Mouse (Mus musculus) heart, embryonic 13.5 days (tissue): ENCODE data around the gene Id2. TPM values are rescaled to one million over a fixed set of nuclear protein-coding genes. Genes with fewer than 3 reads are reported as not detected.

Source experiments
- ATAC-seq: fragments of 200-750 bp; cut with Nextera tagmentation; 2 replicates; pipeline ENCODE4 v1.8.0; 2017; ENCODE audit warnings: moderate TSS enrichment; ENCODE audit not compliant: insufficient number of reproducible peaks, low FRiP score, low TSS enrichment; ENCODE audit errors: extremely low read depth
- H3K27ac ChIP-seq: fragments of 300-500 bp; sonication (generic); replicated peaks from 2 replicates; pipeline ENCODE4 v1.5.1; 2015; ENCODE audit warnings: moderate library complexity, mild to moderate bottlenecking, inconsistent platforms
- H3K27me3 ChIP-seq: fragments of 300-500 bp; sonication (generic); replicated peaks from 2 replicates; pipeline ENCODE4 v1.6.1; 2015; ENCODE audit warnings: mild to moderate bottlenecking, inconsistent platforms
- H3K36me3 ChIP-seq: fragments of 300-500 bp; sonication (generic); 2 replicates; pipeline ENCODE4 v1.6.1; 2015; ENCODE audit warnings: mild to moderate bottlenecking, inconsistent platforms
- H3K4me1 ChIP-seq: fragments of 300-500 bp; sonication (generic); 2 replicates; pipeline ENCODE4 v1.6.1; 2015; ENCODE audit warnings: inconsistent platforms
- H3K4me2 ChIP-seq: fragments of 300-500 bp; sonication (generic); 2 replicates; pipeline ENCODE4 v1.6.1; 2015; ENCODE audit warnings: inconsistent platforms, mild to moderate bottlenecking, moderate library complexity
- H3K4me3 ChIP-seq: fragments of 300-500 bp; sonication (generic); 2 replicates; pipeline ENCODE4 v1.5.1; 2015; ENCODE audit warnings: moderate library complexity, mild to moderate bottlenecking, inconsistent platforms
- H3K9ac ChIP-seq: fragments of 300-500 bp; sonication (generic); 2 replicates; pipeline ENCODE4 v1.6.1; 2015; ENCODE audit warnings: inconsistent platforms, mild to moderate bottlenecking, moderate library complexity
- H3K9me3 ChIP-seq: fragments of 300-500 bp; sonication (generic); 2 replicates; pipeline ENCODE4 v1.6.1; 2016; ENCODE audit warnings: inconsistent platforms
- WGBS: fragments of 180-500 bp; shearing (Covaris S2); methylation state at CpG from one replicate; pipeline ENCODE4 v1.1.7; 2015; ENCODE audit warnings: mixed read lengths; 5-methylcytosine and 5-hydroxymethylcytosine counted together
- polyA plus RNA-seq: library from polyadenylated mRNA; unstranded; fragments of >200 nt; fragmentation: Nextera tagmentation; extraction: Ambion mirVana; gene quantifications from 2 replicates; pipeline ENCODE4 v1.2.1, GENCODE M21; 2015

The Id2 gene
- polyA plus RNA-seq: 255 and 280 TPM in 2 replicates

DNA sequence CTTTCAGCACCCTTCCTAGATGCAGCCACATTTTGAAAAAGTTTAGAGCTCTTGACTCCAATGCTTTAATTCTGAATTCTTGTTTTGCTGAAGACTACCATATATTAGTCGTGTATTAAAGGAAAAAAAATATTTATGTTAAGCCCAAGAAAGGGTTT is at the start of gene Id2:
Gene Id2, minus strand, starts transcription at position 89 of the 158 bp plus-strand sequence.
- Histone ChIP-seq H3K36me3 (peaks cover 11% of the 10 kb centered on the region), H3K9ac (peak within 1 kb of the TSS; percentile 86), H3K4me1 (peaks cover 47% of the 10 kb centered on the region), H3K27me3 (no peaks in the 10 kb centered on the region), H3K4me3 (peak within 1 kb of the TSS; percentile 86), H3K9me3 (no peaks in the 10 kb centered on the region), H3K27ac (peak within 1 kb of the TSS; percentile 98), H3K4me2 (peak within 1 kb of the TSS; percentile 88)
- ATAC-seq: no peak
- WGBS: 5% methylated on average over 1 of the region's 1 CpGs

DNA sequence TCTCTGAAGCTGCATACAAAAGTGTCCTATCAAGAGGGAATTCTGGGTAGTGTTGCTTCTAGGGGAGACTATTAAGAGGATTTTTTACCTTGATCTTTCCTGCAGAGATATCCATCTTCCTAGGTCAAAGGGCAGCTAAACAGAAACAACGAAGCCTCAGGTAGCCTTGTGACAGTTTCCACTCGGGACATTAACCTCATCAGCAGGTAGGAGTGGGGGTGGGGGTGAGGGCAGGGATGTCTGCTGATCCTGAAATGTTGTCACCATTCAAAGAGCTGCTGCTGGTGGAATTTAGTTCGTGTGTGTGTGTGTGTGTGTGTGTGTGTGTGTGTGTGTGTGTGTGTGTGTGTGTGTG is 48.4 kb upstream of the Id2 start:
- Histone ChIP-seq H3K9me3 (no peaks in the 10 kb centered on the region), H3K27ac (no peak overlapping the region), H3K4me2 (no peak overlapping the region), H3K9ac (no peak overlapping the region), H3K4me3 (no peak overlapping the region), H3K36me3 (no peaks in the 10 kb centered on the region), H3K27me3 (0 out of 2 replicates have a peak, but pooled peaks cover 3% of the 10 kb centered on the region), H3K4me1 (no peaks in the 10 kb centered on the region)
- WGBS: 56% methylated on average over 3 of the region's 3 CpGs
- ATAC-seq: no peak

DNA sequence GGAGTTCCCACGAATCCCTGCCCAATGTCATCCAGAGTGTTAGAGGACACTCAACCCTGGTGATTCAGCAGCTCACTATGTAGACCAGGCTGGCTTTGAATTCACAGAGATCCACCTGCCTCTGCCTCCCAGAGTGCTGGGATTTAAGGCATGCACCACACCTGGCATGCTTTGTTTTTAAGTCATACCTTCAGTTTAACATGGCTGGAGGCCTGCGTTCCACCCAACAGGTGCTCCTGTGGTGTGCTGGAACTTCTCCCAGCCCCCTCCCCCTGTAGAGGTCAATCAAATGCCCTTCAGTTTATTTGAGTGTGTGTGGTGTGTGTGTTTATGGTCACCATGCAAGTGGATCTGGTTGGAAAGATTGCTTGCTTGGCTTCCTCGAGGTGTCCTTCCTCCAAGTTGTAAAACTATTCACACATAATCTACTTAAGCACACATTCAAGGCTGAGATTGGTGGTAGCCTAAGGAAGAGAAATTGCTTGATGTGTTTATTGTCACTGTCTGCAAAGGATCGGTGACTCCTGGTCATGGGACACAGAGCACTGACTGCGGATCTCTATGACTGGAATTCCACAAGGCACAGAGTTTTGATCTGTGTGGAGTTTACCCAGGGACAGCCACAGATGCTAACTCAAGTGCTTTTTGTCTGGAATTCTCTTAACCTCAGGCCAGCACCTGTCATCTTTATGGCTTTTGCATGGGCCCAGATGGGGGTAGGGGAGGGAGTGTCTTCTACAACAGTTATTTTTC is 47.8 kb upstream of the Id2 start:
- no peak for ATAC-seq
- 67% methylated on average over 5 of the region's 5 CpGs for WGBS
- no peak overlapping the region for H3K4me3 ChIP-seq
- no peak overlapping the region for H3K9ac ChIP-seq
- H3K4me1 ChIP-seq: no peaks in the 10 kb centered on the region
- H3K36me3 ChIP-seq: no peaks in the 10 kb centered on the region
- no peaks in the 10 kb centered on the region for H3K9me3 ChIP-seq
- no peak overlapping the region for H3K27ac ChIP-seq
- H3K27me3 ChIP-seq: 0 out of 2 replicates have a peak, but pooled peaks cover 3% of the 10 kb centered on the region
- H3K4me2 ChIP-seq: no peak overlapping the region

DNA sequence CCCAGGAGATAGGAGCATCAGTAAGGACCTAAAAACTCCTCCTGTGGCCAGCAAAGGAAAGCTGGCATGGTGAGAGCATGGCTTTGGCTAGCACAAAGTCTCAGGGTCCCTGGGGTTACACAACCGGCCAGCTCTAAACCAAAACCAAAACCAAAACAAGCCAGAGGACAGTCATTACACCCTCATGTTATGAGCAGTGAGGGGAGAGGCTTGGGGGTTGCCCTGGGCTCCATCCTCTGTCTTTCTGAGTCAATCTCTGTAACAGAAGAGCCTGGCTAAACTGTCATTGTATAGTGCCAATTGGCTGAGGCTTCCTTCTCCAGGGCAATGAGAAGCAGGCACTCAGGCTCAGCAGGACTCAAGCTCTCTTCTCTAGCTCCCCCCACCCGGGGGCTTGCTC is 46.6 kb upstream of the Id2 start:
- ATAC-seq: no peak
- H3K4me3 ChIP-seq: no peak overlapping the region
- H3K4me1 ChIP-seq: no peaks in the 10 kb centered on the region
- no peaks in the 10 kb centered on the region for H3K36me3 ChIP-seq
- H3K27me3 ChIP-seq: 0 out of 2 replicates have a peak, but pooled peaks cover 3% of the 10 kb centered on the region
- H3K27ac ChIP-seq: no peak overlapping the region
- H3K4me2 ChIP-seq: no peak overlapping the region
- H3K9me3 ChIP-seq: no peaks in the 10 kb centered on the region
- H3K9ac ChIP-seq: no peak overlapping the region
- WGBS: 76% methylated on average over 2 of the region's 2 CpGs

DNA sequence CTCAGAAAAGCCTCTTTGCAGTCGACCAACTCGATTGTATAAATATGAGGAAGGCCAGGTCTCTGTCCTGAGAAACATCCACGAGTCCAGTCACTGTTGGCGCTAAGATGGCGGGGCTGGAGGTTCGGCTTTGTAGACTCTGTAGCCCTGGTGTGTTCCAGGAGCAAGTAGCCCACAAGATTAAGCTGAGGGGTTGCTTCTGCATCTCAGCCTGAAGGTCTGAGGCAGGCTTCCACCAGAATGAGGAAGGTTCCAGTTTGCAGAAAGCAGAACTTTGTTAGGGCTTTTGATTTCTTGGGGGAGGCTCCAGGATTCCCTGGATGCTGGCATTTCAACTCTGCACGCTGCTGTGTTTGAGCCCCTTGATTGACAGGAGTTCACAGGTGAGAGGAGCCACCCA is 45.3 kb upstream of the Id2 start:
- 66% methylated on average over 7 of the region's 7 CpGs for WGBS
- no peak for ATAC-seq
- no peaks in the 10 kb centered on the region for H3K27me3 ChIP-seq
- H3K4me3 ChIP-seq: no peak overlapping the region
- no peaks in the 10 kb centered on the region for H3K4me1 ChIP-seq
- H3K9me3 ChIP-seq: no peaks in the 10 kb centered on the region
- H3K27ac ChIP-seq: no peak overlapping the region
- H3K9ac ChIP-seq: no peak overlapping the region
- H3K36me3 ChIP-seq: no peaks in the 10 kb centered on the region
- no peak overlapping the region for H3K4me2 ChIP-seq

DNA sequence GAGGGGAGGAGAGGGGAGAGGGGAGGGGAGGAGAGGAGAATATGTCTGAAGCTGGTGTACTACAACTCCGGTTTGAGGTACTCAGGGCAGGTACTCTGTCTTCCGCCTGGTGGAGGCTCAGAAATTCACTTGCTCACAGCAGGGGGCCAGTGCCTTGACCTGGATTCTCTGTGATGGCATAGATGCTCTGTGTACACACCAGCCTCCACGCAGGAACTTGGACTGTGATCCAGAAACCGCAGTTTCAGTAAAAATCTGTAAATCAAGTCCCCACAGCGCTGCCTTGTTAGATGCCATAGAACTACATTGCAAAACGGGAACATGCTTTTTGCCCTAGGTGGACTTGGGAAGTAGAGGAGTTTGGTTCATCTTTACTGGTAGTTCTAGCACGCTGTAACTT is 44.4 kb upstream of the Id2 start:
- no peak for ATAC-seq
- 74% methylated on average over 7 of the region's 7 CpGs for WGBS
- H3K27ac ChIP-seq: no peak overlapping the region
- H3K4me2 ChIP-seq: no peak overlapping the region
- H3K4me1 ChIP-seq: no peaks in the 10 kb centered on the region
- no peaks in the 10 kb centered on the region for H3K36me3 ChIP-seq
- H3K27me3 ChIP-seq: no peaks in the 10 kb centered on the region
- H3K4me3 ChIP-seq: no peak overlapping the region
- no peak overlapping the region for H3K9ac ChIP-seq
- no peaks in the 10 kb centered on the region for H3K9me3 ChIP-seq

DNA sequence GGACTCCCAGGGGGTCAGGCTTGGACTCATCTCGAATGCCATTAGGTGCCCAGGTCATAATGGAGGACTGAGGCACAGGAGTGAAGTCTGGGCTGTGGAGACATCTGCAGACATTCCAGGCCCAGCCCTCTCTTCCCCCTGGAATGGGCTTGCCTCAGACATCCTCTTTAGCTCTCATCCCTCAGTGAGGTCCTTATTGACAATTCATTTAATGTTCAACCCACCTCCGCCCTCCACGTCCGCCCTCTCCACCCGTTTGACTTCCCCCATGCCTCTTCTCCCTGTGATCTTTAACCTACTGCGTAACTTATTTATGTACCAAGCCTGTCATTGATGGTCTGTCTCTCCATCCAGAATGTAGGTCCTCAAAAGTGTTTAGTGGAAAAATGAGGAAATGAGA is 43.2 kb upstream of the Id2 start:
- Histone ChIP-seq H3K27me3 (no peaks in the 10 kb centered on the region), H3K9ac (no peak overlapping the region), H3K9me3 (no peaks in the 10 kb centered on the region), H3K4me1 (no peaks in the 10 kb centered on the region), H3K36me3 (no peaks in the 10 kb centered on the region), H3K4me3 (no peak overlapping the region), H3K27ac (no peak overlapping the region), H3K4me2 (no peak overlapping the region)
- WGBS: 81% methylated on average over 6 of the region's 6 CpGs
- ATAC-seq: no peak

DNA sequence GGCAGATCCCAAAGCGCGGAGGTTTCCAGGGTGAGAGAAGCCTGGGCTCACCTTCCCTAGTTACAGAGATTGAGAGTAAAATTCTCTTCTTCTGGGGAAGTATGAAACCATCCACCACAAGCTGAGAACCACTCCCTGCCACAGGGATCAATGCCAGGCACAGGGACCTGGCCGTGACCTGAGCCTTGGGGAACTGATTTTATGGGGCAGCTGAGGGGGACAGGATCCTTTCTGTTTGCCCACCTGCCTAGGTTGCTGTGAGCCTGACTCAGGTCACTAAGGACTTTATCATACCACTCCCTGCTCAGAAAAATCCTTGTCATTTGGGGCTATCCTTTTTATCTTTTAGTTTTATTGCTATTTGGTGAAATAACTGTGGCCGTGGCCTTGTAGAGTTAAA is 41.7 kb upstream of the Id2 start:
- no peak for ATAC-seq
- H3K9me3 ChIP-seq: no peaks in the 10 kb centered on the region
- H3K4me1 ChIP-seq: no peaks in the 10 kb centered on the region
- no peaks in the 10 kb centered on the region for H3K36me3 ChIP-seq
- 92% methylated on average over 4 of the region's 4 CpGs for WGBS
- no peak overlapping the region for H3K4me3 ChIP-seq
- no peak overlapping the region for H3K9ac ChIP-seq
- no peak overlapping the region for H3K27ac ChIP-seq
- H3K27me3 ChIP-seq: no peaks in the 10 kb centered on the region
- no peak overlapping the region for H3K4me2 ChIP-seq

DNA sequence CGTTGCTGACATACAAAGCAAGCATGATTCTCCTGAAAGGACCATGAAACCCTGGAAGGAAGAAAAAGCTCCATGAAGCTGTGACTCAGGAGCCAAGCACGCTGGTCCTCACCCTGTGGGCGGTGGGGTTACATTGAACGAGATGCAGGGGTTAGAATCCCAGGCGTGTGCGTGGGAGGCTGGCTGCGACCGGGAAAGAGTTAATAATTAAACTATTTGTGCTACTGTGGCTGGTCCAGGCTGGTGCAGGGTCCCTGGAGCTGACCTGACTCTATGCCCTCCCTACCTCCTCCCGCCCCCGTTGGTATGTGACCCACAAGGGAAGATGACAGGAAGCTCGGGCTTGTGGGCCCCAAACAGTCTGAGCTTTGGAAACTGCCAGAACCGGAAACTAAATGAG is 35.1 kb upstream of the Id2 start:
- Histone ChIP-seq H3K9me3 (no peaks in the 10 kb centered on the region), H3K27ac (no peak overlapping the region), H3K4me3 (no peak overlapping the region), H3K27me3 (no peaks in the 10 kb centered on the region), H3K4me2 (no peak overlapping the region), H3K4me1 (peaks cover 20% of the 10 kb centered on the region), H3K36me3 (no peaks in the 10 kb centered on the region), H3K9ac (no peak overlapping the region)
- no peak for ATAC-seq
- 65% methylated on average over 12 of the region's 12 CpGs for WGBS

DNA sequence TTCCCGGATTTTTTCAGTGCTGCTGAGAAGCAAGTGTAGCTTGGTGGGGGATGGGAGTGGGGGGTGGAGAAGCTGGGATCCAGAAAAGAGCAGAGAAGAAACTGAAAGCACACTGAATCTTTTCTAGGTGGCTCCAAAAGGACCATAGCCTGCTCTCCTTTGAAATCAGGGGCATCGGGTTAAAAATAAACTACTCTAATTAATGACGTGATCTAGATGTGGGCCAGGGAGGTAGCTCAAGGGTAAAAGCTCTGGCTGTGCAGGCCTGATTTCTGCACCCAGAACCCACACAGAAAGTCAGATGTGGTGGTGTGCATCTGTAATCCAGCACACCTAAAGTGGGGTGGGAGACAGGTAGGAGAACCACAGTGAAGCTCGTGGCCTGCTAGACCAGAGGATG is 30.7 kb upstream of the Id2 start:
- H3K4me3 ChIP-seq: no peak overlapping the region
- no peak overlapping the region for H3K27ac ChIP-seq
- H3K36me3 ChIP-seq: no peaks in the 10 kb centered on the region
- ATAC-seq: no peak
- 0 out of 2 replicates have a peak, but pooled peaks cover 3% of the 10 kb centered on the region for H3K9me3 ChIP-seq
- H3K9ac ChIP-seq: no peak overlapping the region
- no peak overlapping the region for H3K4me2 ChIP-seq
- 40% methylated on average over 4 of the region's 4 CpGs for WGBS
- H3K27me3 ChIP-seq: no peaks in the 10 kb centered on the region
- peaks cover 39% of the 10 kb centered on the region for H3K4me1 ChIP-seq

DNA sequence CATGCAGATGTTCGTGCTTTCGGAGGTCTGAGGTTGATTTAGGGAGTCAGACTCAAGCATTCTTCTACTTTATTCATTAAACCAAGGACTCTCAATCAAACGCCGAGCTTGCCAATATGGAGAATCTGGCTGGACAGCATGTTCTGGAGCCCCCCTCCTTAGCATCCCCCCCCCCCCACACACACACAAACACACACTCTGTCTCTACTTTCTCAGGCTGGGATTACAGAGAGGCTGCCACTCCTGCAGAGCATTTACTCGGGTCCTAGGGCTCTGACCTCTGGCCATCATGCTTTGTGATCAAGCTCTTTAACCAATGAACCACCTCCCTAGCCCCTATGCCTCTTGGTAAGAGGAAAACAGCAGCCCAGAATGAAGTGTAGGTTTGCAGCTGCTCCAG is 29.3 kb upstream of the Id2 start:
- 76% methylated on average over 5 of the region's 5 CpGs for WGBS
- H3K9me3 ChIP-seq: 0 out of 2 replicates have a peak, but pooled peaks cover 3% of the 10 kb centered on the region
- H3K4me3 ChIP-seq: no peak overlapping the region
- no peaks in the 10 kb centered on the region for H3K27me3 ChIP-seq
- H3K9ac ChIP-seq: no peak overlapping the region
- peaks cover 36% of the 10 kb centered on the region for H3K4me1 ChIP-seq
- no peak for ATAC-seq
- H3K4me2 ChIP-seq: no peak overlapping the region
- no peaks in the 10 kb centered on the region for H3K36me3 ChIP-seq
- no peak overlapping the region for H3K27ac ChIP-seq

DNA sequence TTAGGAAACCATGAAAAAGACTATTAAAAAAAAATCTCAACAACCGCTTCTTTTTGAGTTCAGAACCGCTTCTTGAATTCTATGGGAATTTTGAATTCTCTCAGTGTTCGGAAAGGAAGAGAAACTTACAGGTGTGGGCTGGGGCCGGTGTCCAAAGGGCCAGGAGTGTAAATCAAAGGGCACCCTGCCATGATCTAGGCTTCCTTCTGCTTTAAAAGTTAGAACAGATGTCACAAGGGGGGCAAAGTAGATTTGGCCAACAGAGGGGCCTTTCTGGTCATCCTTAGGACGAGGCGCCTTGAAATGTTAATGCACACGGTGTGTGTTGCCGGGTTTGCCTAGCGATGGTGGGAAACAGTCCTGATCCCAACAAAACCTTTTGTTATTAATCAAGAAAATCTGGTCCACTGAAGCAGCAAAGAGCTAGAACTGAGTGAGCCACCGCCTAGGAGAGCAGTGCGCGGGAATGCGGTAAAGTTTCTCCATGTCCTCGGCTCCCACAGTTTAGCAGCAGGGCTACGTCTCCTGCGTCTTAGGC is 28.4 kb upstream of the Id2 start:
- Histone ChIP-seq H3K9me3 (0 out of 2 replicates have a peak, but pooled peaks cover 3% of the 10 kb centered on the region), H3K27ac (no peak overlapping the region), H3K36me3 (no peaks in the 10 kb centered on the region), H3K4me1 (peaks cover 36% of the 10 kb centered on the region), H3K27me3 (no peaks in the 10 kb centered on the region), H3K4me3 (no peak overlapping the region), H3K9ac (no peak overlapping the region), H3K4me2 (0 out of 2 replicates have a peak overlapping the region, but pooled peaks have one; percentile 36)
- WGBS: 60% methylated on average over 16 of the region's 16 CpGs
- no peak for ATAC-seq
